Mouse (Mus musculus) forebrain, embryonic 11.5 days (tissue): Measurements from ENCODE around the gene Gm20388. TPM values are rescaled to one million over a fixed set of nuclear protein-coding genes. Genes with fewer than 3 reads are reported as not detected.
"Not testable (repeated sequence)": the region's sequence is repeated elsewhere in the genome, so short reads cannot be mapped to it uniquely, and the experiment has no call there.

ENCODE experiments used
- ATAC-seq: fragments of 200-750 bp; cut with Nextera tagmentation; replicated peaks from 2 replicates; pipeline ENCODE4 v1.8.0; 2017; ENCODE audit warnings: moderate TSS enrichment; ENCODE audit not compliant: low FRiP score
- DNase-seq: peaks from one replicate; pipeline ENCODE4 v3.0.0-alpha.2; 2017; ENCODE audit warnings: low spot score
- H3K27ac ChIP-seq: fragments of 300-500 bp; sonication (generic); 2 replicates; pipeline ENCODE4 v1.5.1; 2014; ENCODE audit warnings: low read depth, low read length
- H3K27me3 ChIP-seq: fragments of 300-500 bp; sonication (generic); 2 replicates; pipeline ENCODE4 v1.6.1; 2014; ENCODE audit warnings: mild to moderate bottlenecking, low read length, mixed read lengths; ENCODE audit not compliant: control insufficient read depth, insufficient read depth
- H3K36me3 ChIP-seq: fragments of 300-500 bp; sonication (generic); 2 replicates; pipeline ENCODE4 v1.6.1; 2014; ENCODE audit warnings: mild to moderate bottlenecking, low read length, moderate library complexity, mixed read lengths; ENCODE audit not compliant: control insufficient read depth, insufficient read depth
- H3K4me1 ChIP-seq: fragments of 300-500 bp; sonication (generic); replicated peaks from 2 replicates; pipeline ENCODE4 v1.6.1; 2014; ENCODE audit warnings: low read length, mixed read lengths; ENCODE audit not compliant: control insufficient read depth, insufficient read depth
- H3K4me2 ChIP-seq: fragments of 300-500 bp; sonication (generic); 2 replicates; pipeline ENCODE4 v1.6.1; 2014; ENCODE audit warnings: low read depth, mild to moderate bottlenecking, low read length, moderate library complexity, mixed read lengths; ENCODE audit not compliant: severe bottlenecking
- H3K4me3 ChIP-seq: fragments of 300-500 bp; sonication (generic); 2 replicates; pipeline ENCODE4 v1.5.1; 2014; ENCODE audit warnings: low read depth, low read length
- H3K9ac ChIP-seq: fragments of 300-500 bp; sonication (generic); 2 replicates; pipeline ENCODE4 v1.6.1; 2014; ENCODE audit warnings: low read length
- H3K9me3 ChIP-seq: fragments of 300-500 bp; sonication (generic); 2 replicates; pipeline ENCODE4 v1.6.1; 2016; ENCODE audit warnings: low read length, mixed read lengths; ENCODE audit not compliant: control insufficient read depth
- WGBS: fragments of 180-500 bp; shearing (Covaris S2); extraction: QIAGEN DNeasy Blood & Tissue Kit; methylation state at CpG from one replicate; pipeline ENCODE4 v1.1.7; 2014; 5-methylcytosine and 5-hydroxymethylcytosine counted together
- polyA plus RNA-seq: library from polyadenylated mRNA; unstranded; fragments of >200 nt; fragmentation: Nextera tagmentation; extraction: Ambion mirVana; gene quantifications from 2 replicates; pipeline ENCODE4 v1.2.1, GENCODE M21; 2014

Gene Gm20388
- polyA plus RNA-seq, 1 experiment from 2014 or later, result not detected

DNA sequence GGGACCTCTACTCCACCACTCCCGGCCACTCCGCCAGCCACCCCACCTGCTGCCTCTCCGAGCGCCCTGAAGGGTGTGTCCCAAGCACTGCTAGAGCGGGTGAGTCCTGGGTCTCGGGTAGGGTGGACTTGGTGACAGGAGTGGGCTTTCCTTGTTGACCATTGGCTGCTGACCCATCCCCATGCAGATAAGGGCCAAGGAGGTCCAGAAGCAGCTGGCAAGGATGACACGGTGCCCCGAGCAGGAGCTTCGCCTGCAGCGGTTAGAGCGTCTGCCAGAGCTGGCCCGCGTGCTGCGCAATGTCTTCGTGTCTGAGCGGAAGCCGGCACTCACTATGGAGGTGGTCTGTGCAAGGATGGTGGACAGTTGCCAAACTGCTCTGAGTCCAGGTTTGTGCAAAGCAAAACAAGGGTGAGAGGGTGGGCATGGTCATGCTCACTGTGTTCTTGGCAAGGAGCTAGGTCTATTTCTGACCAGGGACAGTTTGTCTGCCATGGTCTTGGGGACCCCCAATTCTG is 2661.2 kb downstream of the Gm20388 start:
- H3K4me1 ChIP-seq, result peaks cover 24% of the 10 kb centered on the region; the same call in 1 of the 2 replicates
- no peak overlapping the region for H3K9ac ChIP-seq
- no peak overlapping the region for H3K4me3 ChIP-seq
- H3K27ac ChIP-seq, result no peak overlapping the region
- H3K4me2 ChIP-seq, result no peak overlapping the region
- WGBS, result 96% methylated on average over 17 of the region's 17 CpGs
- ATAC-seq, result no peak
- no peak for DNase-seq
- H3K9me3 ChIP-seq, result no peaks in the 10 kb centered on the region
- H3K27me3 ChIP-seq, result no peaks in the 10 kb centered on the region
- H3K36me3 ChIP-seq, result peaks cover 24% of the 10 kb centered on the region

DNA sequence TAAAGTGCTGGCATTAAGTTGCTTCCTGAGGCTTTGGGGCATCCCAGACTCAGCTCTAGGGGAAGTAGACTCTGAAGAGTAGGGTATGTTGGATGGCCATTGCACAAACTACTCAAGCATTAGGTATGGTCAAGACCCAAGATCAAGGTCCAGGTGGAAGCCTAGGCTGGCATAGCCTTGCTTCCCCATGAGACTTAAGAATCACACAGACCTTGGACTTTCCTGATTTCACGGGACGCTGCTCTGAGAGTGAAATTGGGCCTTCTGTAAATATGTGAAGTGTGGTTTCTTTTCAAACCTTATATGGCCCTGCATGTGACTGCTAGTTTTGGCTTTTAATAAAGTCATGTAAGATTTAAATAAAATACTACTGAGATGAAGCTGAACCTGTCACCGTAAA is 2662.1 kb downstream of the Gm20388 start:
- Histone ChIP-seq H3K4me2 (no peak overlapping the region), H3K9ac (no peak overlapping the region), H3K4me3 (no peak overlapping the region), H3K27ac (no peak overlapping the region), H3K4me1 (peaks cover 24% of the 10 kb centered on the region; the same call in 1 of the 2 replicates), H3K27me3 (no peaks in the 10 kb centered on the region), H3K36me3 (peaks cover 24% of the 10 kb centered on the region), H3K9me3 (no peaks in the 10 kb centered on the region)
- DNase-seq, result no peak
- no peak for ATAC-seq
- WGBS, result 89% methylated on average over 3 of the region's 3 CpGs

DNA sequence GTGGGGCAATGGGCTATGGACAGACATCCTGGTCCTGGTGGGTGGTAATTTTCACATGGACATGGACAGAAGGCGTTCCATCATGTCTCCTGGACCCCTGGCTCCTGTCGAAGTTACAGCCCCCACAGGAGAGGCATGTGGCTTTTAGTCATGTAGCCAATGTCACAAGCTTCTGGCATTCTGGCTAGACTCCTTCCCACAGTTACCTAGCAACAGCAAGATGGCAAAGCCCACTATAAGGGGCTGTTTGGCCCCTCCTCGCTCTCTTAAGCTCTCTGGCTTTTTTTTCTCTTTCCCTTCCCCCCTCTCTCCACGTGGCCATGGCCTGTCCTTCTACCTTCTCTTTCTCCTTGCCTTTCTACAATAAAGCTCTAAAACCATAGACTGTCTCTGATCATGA is 2662.5 kb downstream of the Gm20388 start:
- peaks cover 24% of the 10 kb centered on the region; the same call in 1 of the 2 replicates for H3K4me1 ChIP-seq

GRCm38 (mm10) chr8:122573577-122573976 is 2662.9 kb downstream of the Gm20388 start:
- H3K4me3 ChIP-seq, result no peak overlapping the region
- DNase-seq (no peak), ATAC-seq (no peak)
- no peak overlapping the region for H3K9ac ChIP-seq
- H3K9me3 ChIP-seq, result no peaks in the 10 kb centered on the region
- H3K4me1 ChIP-seq, result peaks cover 24% of the 10 kb centered on the region; the same call in 1 of the 2 replicates
- peaks cover 24% of the 10 kb centered on the region for H3K36me3 ChIP-seq
- no peak overlapping the region for H3K4me2 ChIP-seq
- 53% methylated on average over 9 of the region's 9 CpGs for WGBS
- no peaks in the 10 kb centered on the region for H3K27me3 ChIP-seq
- H3K27ac ChIP-seq, result 0 out of 2 replicates have a peak overlapping the region, but pooled peaks have one; percentile 12

More for the DNA sequence above, 2662.5 kb downstream of the Gm20388 start:
- H3K4me2 ChIP-seq, DNase-seq, H3K4me3 ChIP-seq, H3K9me3 ChIP-seq, H3K9ac ChIP-seq, ATAC-seq, H3K27me3 ChIP-seq: not testable (repeated sequence)
- Histone ChIP-seq H3K36me3 (peaks cover 24% of the 10 kb centered on the region), H3K27ac (0 out of 2 replicates have a peak overlapping the region, but pooled peaks have one; percentile 12)
- 40% methylated on average over 4 of the region's 4 CpGs for WGBS

GRCm38 (mm10) chr8:122574264-122574663 is 2663.6 kb downstream of the Gm20388 start:
- no peaks in the 10 kb centered on the region for H3K9me3 ChIP-seq
- no peaks in the 10 kb centered on the region for H3K27me3 ChIP-seq
- peaks cover 26% of the 10 kb centered on the region; the same call in 1 of the 2 replicates for H3K4me1 ChIP-seq
- no peak overlapping the region for H3K4me2 ChIP-seq
- no peak overlapping the region for H3K27ac ChIP-seq
- ATAC-seq (no peak), DNase-seq (no peak)
- peaks cover 24% of the 10 kb centered on the region for H3K36me3 ChIP-seq
- no peak overlapping the region for H3K4me3 ChIP-seq
- no peak overlapping the region for H3K9ac ChIP-seq
- WGBS, result 68% methylated on average over 3 of the region's 3 CpGs

- ATAC-seq, result no peak
- 70% methylated on average over 10 of the region's 10 CpGs for WGBS
- no peaks in the 10 kb centered on the region for H3K9me3 ChIP-seq
- no peak overlapping the region for H3K9ac ChIP-seq
- H3K4me1 ChIP-seq, result peaks cover 26% of the 10 kb centered on the region
- DNase-seq, result no peak
- no peaks in the 10 kb centered on the region for H3K27me3 ChIP-seq
- H3K36me3 ChIP-seq, result peaks cover 24% of the 10 kb centered on the region
- no peak overlapping the region for H3K27ac ChIP-seq
- H3K4me2 ChIP-seq, result no peak overlapping the region
- H3K4me3 ChIP-seq, result no peak overlapping the region
Measured at GRCm38 (mm10) chr8:122574667-122575251, 2664.1 kb downstream of the Gm20388 start.

- Histone ChIP-seq H3K9ac (no peak overlapping the region), H3K4me3 (no peak overlapping the region), H3K9me3 (no peaks in the 10 kb centered on the region), H3K4me1 (peaks cover 24% of the 10 kb centered on the region), H3K36me3 (peaks cover 18% of the 10 kb centered on the region), H3K4me2 (no peak overlapping the region), H3K27me3 (no peaks in the 10 kb centered on the region), H3K27ac (no peak overlapping the region)
- no peak for DNase-seq
- 73% methylated on average over 8 of the region's 8 CpGs for WGBS
- ATAC-seq, result no peak
Measured at GRCm38 (mm10) chr8:122575286-122575685, 2664.6 kb downstream of the Gm20388 start.

- peaks cover 24% of the 10 kb centered on the region for H3K4me1 ChIP-seq
- H3K4me2 ChIP-seq, result peak overlapping the region; percentile 52
- no peak for DNase-seq
- peak; percentile 25 for ATAC-seq
- H3K9ac ChIP-seq, result peak overlapping the region; percentile 61
- H3K36me3 ChIP-seq, result peaks cover 15% of the 10 kb centered on the region; the same call in 1 of the 2 replicates
- WGBS, result 18% methylated on average over 21 of the region's 21 CpGs
- H3K27ac ChIP-seq, result no peak overlapping the region
- H3K27me3 ChIP-seq, result no peaks in the 10 kb centered on the region
- peak overlapping the region; percentile 44 for H3K4me3 ChIP-seq
- no peaks in the 10 kb centered on the region for H3K9me3 ChIP-seq
Measured at GRCm38 (mm10) chr8:122575735-122576647, 2665.3 kb downstream of the Gm20388 start.
